Mouse (Mus musculus) ES-Bruce4 (cell line): Measurements from ENCODE around the gene Ccsap.

Source experiments
- CTCF ChIP-seq: IDR thresholded peaks from one replicate; pipeline ENCODE4 v1.8.1; 2011; ENCODE audit warnings: low read depth, low read length
- EP300 ChIP-seq: IDR thresholded peaks from 2 replicates; pipeline ENCODE4 v1.6.1; 2011; ENCODE audit warnings: low read depth, low read length; ENCODE audit not compliant: insufficient read depth
- POLR2A ChIP-seq: IDR thresholded peaks from one replicate; pipeline ENCODE4 v1.8.1; 2011; ENCODE audit warnings: low read length; ENCODE audit not compliant: insufficient read depth

GRCm38 (mm10) chr8:123816939-123817338 lies 43.1 kb downstream of the Ccsap start:
- TF ChIP-seq CTCF (no peak), EP300 (no peak), POLR2A (no peak)
